Mouse (Mus musculus): ENCODE data around the gene Eif4g3. TPM values are rescaled to one million over a fixed set of nuclear protein-coding genes. Genes with fewer than 3 reads are reported as not detected.

Gene Eif4g3
- polyA plus RNA-seq, 1 experiment from 2014 or later = 33.6 TPM

DNA sequence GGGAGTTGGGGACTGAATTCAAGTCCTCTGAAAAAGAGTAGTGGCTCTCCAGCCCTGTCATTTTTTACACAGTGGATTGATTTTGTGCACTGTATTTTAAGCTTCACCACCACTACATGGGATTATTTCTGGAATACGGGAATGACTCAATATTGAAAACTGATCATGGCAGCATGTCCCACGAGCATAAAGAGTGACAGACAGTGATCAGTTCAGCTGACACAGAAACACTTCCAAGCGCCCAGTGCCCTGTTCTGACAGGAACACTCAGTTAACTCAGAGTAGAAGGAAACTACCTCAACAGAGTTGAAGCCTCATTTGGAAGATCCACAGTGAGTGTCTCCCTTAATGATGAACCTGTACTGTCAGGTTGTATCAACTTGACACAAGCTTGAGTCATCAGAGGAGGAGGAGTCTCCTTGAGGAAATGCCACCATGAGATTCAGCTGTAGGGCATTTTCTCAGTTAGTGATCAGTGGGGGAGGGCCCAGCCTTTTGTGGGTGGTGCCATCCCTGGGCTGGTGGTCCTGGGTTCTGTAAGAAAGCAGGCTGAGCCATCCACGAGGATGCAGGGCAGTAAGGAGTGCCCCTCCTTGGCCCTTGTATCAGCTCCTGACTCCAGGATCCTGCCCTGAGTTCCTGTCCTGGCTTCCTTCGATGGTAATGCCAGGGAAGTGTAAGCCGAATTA is 82.2 kb downstream of the Eif4g3 start:
- no peak overlapping the region for H3K4me3 ChIP-seq (ENCODE audit: low read depth, low read length)
- 67% methylated on average over 6 of the region's 6 CpGs for WGBS (ENCODE audit: insufficient replicate concordance)
- H3K4me1 ChIP-seq (ENCODE audit: control insufficient read depth, insufficient read depth, low read length) = peaks cover 20% of the 10 kb centered on the region
- H3K36me3 ChIP-seq (ENCODE audit: control insufficient read depth, insufficient read depth, low read length) = no peaks in the 10 kb centered on the region
- no peak overlapping the region for H3K27ac ChIP-seq (ENCODE audit: low read depth, low read length)
- H3K27me3 ChIP-seq (ENCODE audit: control insufficient read depth, insufficient read depth, low read length) = no peaks in the 10 kb centered on the region
- H3K4me2 ChIP-seq = no peak overlapping the region
- no peak for ATAC-seq (replicated peaks; ENCODE audit: insufficient number of reproducible peaks, low FRiP score, low TSS enrichment)
- H3K9ac ChIP-seq (ENCODE audit: low read depth, low read length) = no peak overlapping the region
- H3K9me3 ChIP-seq (replicated peaks; ENCODE audit: control insufficient read depth, low read length) = no peaks in the 10 kb centered on the region

DNA sequence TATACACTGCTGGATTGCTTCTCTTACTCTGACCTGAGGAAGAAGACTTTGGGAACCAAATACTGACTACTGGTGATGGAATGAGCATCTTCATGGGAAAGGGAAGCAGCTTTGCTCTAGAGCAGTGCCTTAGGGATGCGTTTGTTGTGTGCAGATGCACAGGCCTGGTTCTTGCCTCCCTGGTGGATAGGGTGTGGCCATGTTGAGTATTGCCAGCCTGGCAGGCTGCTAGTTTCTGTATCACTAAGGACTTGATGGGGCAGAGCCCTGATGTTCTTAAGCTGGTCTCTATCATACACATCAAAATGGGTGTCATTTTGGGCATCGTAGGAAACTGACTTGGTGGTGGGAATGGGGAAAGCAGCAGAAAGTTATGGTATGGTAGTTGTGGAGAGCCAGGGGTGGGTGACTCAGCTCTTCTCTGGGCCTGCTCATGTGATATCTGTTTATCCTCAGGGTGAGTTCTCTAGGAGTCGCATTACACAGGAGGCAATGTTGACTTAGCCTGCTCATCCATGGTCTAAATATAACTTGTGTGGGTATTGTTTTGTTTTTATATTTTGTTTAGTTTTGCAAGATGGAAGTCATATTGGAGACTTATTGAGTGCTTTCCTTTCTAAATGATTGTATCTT is 85.0 kb downstream of the Eif4g3 start:
- no peak overlapping the region for H3K4me3 ChIP-seq (ENCODE audit: low read depth, low read length)
- H3K4me1 ChIP-seq (ENCODE audit: control insufficient read depth, insufficient read depth, low read length) = peaks cover 12% of the 10 kb centered on the region; the same call in 1 of the 2 replicates
- H3K27ac ChIP-seq (ENCODE audit: low read depth, low read length) = no peak overlapping the region
- H3K9me3 ChIP-seq (replicated peaks; ENCODE audit: control insufficient read depth, low read length) = no peaks in the 10 kb centered on the region
- ATAC-seq (replicated peaks; ENCODE audit: insufficient number of reproducible peaks, low FRiP score, low TSS enrichment) = no peak
- no peak overlapping the region for H3K9ac ChIP-seq (ENCODE audit: low read depth, low read length)
- no peak overlapping the region for H3K4me2 ChIP-seq
- 71% methylated on average over 3 of the region's 3 CpGs for WGBS (ENCODE audit: insufficient replicate concordance)
- H3K27me3 ChIP-seq (ENCODE audit: control insufficient read depth, insufficient read depth, low read length) = no peaks in the 10 kb centered on the region
- no peaks in the 10 kb centered on the region for H3K36me3 ChIP-seq (ENCODE audit: control insufficient read depth, insufficient read depth, low read length)

DNA sequence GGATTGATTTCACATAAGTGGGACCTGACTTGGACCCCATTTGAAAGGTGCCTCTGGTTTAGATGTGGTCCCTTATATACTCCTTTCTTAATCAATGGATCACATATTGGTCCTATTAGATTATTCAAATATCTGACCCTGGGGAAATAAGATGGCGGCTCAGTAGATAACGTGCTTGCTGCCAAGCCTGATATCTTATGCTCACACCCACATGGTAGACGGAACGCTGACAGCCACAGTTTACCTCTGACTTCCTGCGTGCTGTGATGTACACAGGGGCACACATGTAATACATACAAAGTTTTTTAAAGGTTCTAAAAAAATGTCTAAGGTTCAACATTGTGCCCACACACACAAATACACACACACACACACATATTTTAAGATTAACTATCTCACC is 86.4 kb downstream of the Eif4g3 start:
- Histone ChIP-seq H3K9ac (ENCODE audit: low read depth, low read length) (no peak overlapping the region), H3K27ac (ENCODE audit: low read depth, low read length) (no peak overlapping the region), H3K27me3 (ENCODE audit: control insufficient read depth, insufficient read depth, low read length) (no peaks in the 10 kb centered on the region), H3K4me1 (ENCODE audit: control insufficient read depth, insufficient read depth, low read length) (peaks cover 5% of the 10 kb centered on the region; the same call in 1 of the 2 replicates), H3K4me2 (no peak overlapping the region), H3K36me3 (ENCODE audit: control insufficient read depth, insufficient read depth, low read length) (peaks cover 2% of the 10 kb centered on the region; the same call in 1 of the 2 replicates), H3K9me3 (replicated peaks; ENCODE audit: control insufficient read depth, low read length) (no peaks in the 10 kb centered on the region), H3K4me3 (ENCODE audit: low read depth, low read length) (no peak overlapping the region)
- WGBS (ENCODE audit: insufficient replicate concordance) = 90% methylated on average over 5 of the region's 5 CpGs
- no peak for ATAC-seq (replicated peaks; ENCODE audit: insufficient number of reproducible peaks, low FRiP score, low TSS enrichment)

DNA sequence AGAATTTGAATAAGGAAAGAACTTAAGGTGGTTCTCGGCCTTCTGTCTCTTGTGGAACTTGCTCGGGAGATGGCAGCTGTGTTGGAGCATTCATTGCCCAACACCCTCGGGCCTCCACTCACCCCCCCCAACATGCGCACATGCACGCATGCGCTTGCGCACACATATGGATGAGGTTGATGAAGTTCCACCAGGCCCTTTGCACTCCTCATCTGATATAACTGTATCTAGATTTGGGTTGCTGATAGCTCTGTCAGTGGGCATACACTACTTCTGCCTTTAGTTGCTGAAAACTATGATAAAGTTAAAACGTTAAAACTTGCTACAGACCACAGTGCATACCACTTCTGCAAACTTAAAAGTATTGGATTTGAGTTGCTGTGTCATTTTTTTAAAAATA is 89.6 kb downstream of the Eif4g3 start:
- Histone ChIP-seq H3K4me1 (ENCODE audit: control insufficient read depth, insufficient read depth, low read length) (peaks cover 5% of the 10 kb centered on the region; the same call in 1 of the 2 replicates), H3K36me3 (ENCODE audit: control insufficient read depth, insufficient read depth, low read length) (peaks cover 9% of the 10 kb centered on the region; the same call in 1 of the 2 replicates), H3K4me3 (ENCODE audit: low read depth, low read length) (no peak overlapping the region), H3K9ac (ENCODE audit: low read depth, low read length) (no peak overlapping the region), H3K9me3 (replicated peaks; ENCODE audit: control insufficient read depth, low read length) (no peaks in the 10 kb centered on the region), H3K27me3 (ENCODE audit: control insufficient read depth, insufficient read depth, low read length) (no peaks in the 10 kb centered on the region), H3K27ac (ENCODE audit: low read depth, low read length) (no peak overlapping the region), H3K4me2 (no peak overlapping the region)
- WGBS (ENCODE audit: insufficient replicate concordance) = 92% methylated on average over 8 of the region's 8 CpGs
- no peak for ATAC-seq (replicated peaks; ENCODE audit: insufficient number of reproducible peaks, low FRiP score, low TSS enrichment)

DNA sequence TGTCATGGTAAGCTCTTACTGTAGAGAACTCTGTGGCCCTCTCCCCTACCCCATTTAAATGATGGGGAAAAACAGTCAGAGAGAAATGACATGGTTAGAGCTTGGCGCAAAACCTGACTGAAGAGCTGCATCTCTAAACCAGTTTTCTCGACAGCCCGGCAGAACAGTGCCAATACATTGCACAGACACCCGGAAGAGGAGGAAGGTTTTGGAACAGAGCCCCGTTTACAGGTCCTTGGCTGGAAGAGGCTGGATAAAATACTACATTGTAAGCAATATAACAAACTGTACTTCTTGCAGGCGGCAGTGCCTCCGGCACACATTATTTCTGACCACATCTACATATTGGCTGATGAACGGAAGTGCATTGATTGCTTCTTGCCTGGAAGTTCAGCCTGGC is 91.3 kb downstream of the Eif4g3 start:
- Histone ChIP-seq H3K36me3 (ENCODE audit: control insufficient read depth, insufficient read depth, low read length) (peaks cover 9% of the 10 kb centered on the region; the same call in 1 of the 2 replicates), H3K9me3 (replicated peaks; ENCODE audit: control insufficient read depth, low read length) (no peaks in the 10 kb centered on the region), H3K4me1 (ENCODE audit: control insufficient read depth, insufficient read depth, low read length) (no peaks in the 10 kb centered on the region), H3K27me3 (ENCODE audit: control insufficient read depth, insufficient read depth, low read length) (no peaks in the 10 kb centered on the region), H3K9ac (ENCODE audit: low read depth, low read length) (no peak overlapping the region), H3K4me2 (no peak overlapping the region), H3K27ac (ENCODE audit: low read depth, low read length) (no peak overlapping the region), H3K4me3 (ENCODE audit: low read depth, low read length) (no peak overlapping the region)
- no peak for ATAC-seq (replicated peaks; ENCODE audit: insufficient number of reproducible peaks, low FRiP score, low TSS enrichment)
- 92% methylated on average over 8 of the region's 8 CpGs for WGBS (ENCODE audit: insufficient replicate concordance)

DNA sequence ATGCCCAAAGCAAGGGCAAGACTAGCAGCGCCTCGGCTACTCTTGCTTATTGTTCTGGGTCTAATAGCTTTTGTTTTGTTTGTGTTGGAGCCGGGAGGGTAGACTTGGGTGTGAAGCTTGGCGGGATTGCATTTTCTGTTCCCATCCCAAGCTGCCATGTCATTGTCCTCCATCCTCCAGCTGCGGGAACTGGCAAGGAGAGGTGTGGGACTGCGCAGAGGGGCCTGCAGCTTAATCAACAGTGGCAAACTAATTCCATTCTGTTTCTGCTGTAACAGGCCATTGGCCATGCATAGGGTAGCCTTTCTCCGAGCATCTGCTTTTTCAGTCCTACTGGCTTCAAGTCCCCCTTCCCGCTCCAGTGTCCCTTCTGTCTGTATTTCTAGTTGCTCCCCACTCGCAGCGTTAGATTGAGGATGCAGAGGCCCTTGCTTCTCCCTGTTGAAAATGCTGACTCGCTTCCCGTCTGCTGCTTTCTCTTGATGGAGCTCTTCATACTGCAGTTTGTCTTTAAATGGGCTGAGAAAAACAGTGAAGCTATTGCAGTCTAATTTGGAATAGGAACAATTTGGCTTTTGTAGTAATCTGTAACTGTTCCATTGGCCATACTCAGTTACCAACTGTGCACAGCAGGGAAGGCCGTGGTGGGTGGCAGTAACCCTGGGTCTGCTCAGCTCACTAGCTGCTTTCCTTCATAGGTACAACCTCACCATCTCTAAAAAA is 92.2 kb downstream of the Eif4g3 start:
- Histone ChIP-seq H3K36me3 (ENCODE audit: control insufficient read depth, insufficient read depth, low read length) (peaks cover 13% of the 10 kb centered on the region; the same call in 1 of the 2 replicates), H3K4me1 (ENCODE audit: control insufficient read depth, insufficient read depth, low read length) (no peaks in the 10 kb centered on the region), H3K9me3 (replicated peaks; ENCODE audit: control insufficient read depth, low read length) (no peaks in the 10 kb centered on the region), H3K27me3 (ENCODE audit: control insufficient read depth, insufficient read depth, low read length) (no peaks in the 10 kb centered on the region), H3K27ac (ENCODE audit: low read depth, low read length) (no peak overlapping the region), H3K9ac (ENCODE audit: low read depth, low read length) (no peak overlapping the region), H3K4me2 (no peak overlapping the region), H3K4me3 (ENCODE audit: low read depth, low read length) (no peak overlapping the region)
- 88% methylated on average over 13 of the region's 13 CpGs for WGBS (ENCODE audit: insufficient replicate concordance)
- ATAC-seq (replicated peaks; ENCODE audit: insufficient number of reproducible peaks, low FRiP score, low TSS enrichment) = no peak

DNA sequence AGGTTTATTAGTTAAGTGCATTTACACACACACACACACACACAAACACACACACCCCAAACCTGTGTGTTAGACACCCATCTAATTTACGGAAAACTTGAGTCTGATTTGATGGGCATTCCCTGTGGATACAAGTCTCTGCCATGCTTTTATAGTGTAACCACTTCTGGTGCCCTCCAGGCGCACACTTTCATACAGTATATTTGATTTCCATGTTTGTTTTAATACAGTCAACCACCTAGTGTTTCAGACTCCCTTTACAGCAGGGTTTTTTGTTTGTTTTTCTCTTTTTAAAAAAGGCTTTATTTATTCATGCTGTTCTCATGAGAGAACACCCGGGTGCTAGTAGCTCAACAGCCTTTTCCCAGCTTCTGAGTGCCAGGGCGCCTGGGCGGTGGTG is 94.1 kb downstream of the Eif4g3 start:
- WGBS (ENCODE audit: insufficient replicate concordance) = 90% methylated on average over 5 of the region's 5 CpGs
- Histone ChIP-seq H3K27me3 (ENCODE audit: control insufficient read depth, insufficient read depth, low read length) (no peaks in the 10 kb centered on the region), H3K4me3 (ENCODE audit: low read depth, low read length) (no peak overlapping the region), H3K4me1 (ENCODE audit: control insufficient read depth, insufficient read depth, low read length) (no peaks in the 10 kb centered on the region), H3K9me3 (replicated peaks; ENCODE audit: control insufficient read depth, low read length) (no peaks in the 10 kb centered on the region), H3K9ac (ENCODE audit: low read depth, low read length) (no peak overlapping the region), H3K27ac (ENCODE audit: low read depth, low read length) (no peak overlapping the region), H3K36me3 (ENCODE audit: control insufficient read depth, insufficient read depth, low read length) (peaks cover 13% of the 10 kb centered on the region; the same call in 1 of the 2 replicates), H3K4me2 (no peak overlapping the region)
- ATAC-seq (replicated peaks; ENCODE audit: insufficient number of reproducible peaks, low FRiP score, low TSS enrichment) = no peak

DNA sequence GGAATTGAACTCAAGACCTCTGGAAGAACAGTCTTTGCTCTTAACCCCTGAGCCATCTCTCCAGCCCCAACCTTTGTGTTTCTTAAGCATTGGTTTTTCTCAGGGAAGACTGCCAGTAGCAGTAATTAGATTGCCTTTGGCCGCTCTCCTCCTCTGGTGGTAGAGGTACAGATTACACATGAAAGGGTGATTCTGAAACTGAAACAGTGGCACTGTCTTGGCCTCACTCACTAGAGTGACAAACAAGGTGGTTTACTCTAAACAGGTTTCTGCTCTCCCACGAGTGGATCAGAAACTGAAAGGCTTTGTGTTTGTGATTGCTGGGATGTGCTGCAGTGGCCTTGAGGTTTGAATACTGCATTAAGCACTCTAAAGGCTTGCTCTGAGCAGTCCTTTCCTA is 96.7 kb downstream of the Eif4g3 start:
- 83% methylated on average over 2 of the region's 2 CpGs for WGBS (ENCODE audit: insufficient replicate concordance)
- Histone ChIP-seq H3K9me3 (replicated peaks; ENCODE audit: control insufficient read depth, low read length) (no peaks in the 10 kb centered on the region), H3K27ac (ENCODE audit: low read depth, low read length) (no peak overlapping the region), H3K9ac (ENCODE audit: low read depth, low read length) (no peak overlapping the region), H3K4me2 (no peak overlapping the region), H3K4me1 (ENCODE audit: control insufficient read depth, insufficient read depth, low read length) (no peaks in the 10 kb centered on the region), H3K36me3 (ENCODE audit: control insufficient read depth, insufficient read depth, low read length) (peaks cover 13% of the 10 kb centered on the region), H3K27me3 (ENCODE audit: control insufficient read depth, insufficient read depth, low read length) (no peaks in the 10 kb centered on the region), H3K4me3 (ENCODE audit: low read depth, low read length) (no peak overlapping the region)
- no peak for ATAC-seq (replicated peaks; ENCODE audit: insufficient number of reproducible peaks, low FRiP score, low TSS enrichment)
